Mouse (Mus musculus) megakaryocyte progenitor cell, adult 5-6 weeks (primary cell): ENCODE results near the gene Ptcd1. TPM values are rescaled to one million over a fixed set of nuclear protein-coding genes. Genes with fewer than 3 reads are reported as not detected.
"Not testable (repeated sequence)": the region's sequence is repeated elsewhere in the genome, so short reads cannot be mapped to it uniquely, and the experiment has no call there.

ENCODE experiments used
- ATAC-seq: replicated peaks from 2 replicates; pipeline ENCODE4 v1.8.0; 2016; ENCODE audit warnings: mild to moderate bottlenecking, moderate TSS enrichment, inconsistent platforms; ENCODE audit not compliant: poor library complexity
- total RNA-seq, 2 experiments: library from RNA; stranded (forward) in 1 of 2; stranded (reverse) in 1 of 2; fragments of 157-497, 149-512 nt in 1 of 2; fragments of 200-1000 nt in 1 of 2; gene quantifications; 2 replicates each; pipeline versions ENCODE4 v1.2.3 to v1.2.4; 2015 to 2017

The Ptcd1 gene
- total RNA-seq, 2 experiments from 2014 or later: 7.7 to 14.3 TPM

DNA sequence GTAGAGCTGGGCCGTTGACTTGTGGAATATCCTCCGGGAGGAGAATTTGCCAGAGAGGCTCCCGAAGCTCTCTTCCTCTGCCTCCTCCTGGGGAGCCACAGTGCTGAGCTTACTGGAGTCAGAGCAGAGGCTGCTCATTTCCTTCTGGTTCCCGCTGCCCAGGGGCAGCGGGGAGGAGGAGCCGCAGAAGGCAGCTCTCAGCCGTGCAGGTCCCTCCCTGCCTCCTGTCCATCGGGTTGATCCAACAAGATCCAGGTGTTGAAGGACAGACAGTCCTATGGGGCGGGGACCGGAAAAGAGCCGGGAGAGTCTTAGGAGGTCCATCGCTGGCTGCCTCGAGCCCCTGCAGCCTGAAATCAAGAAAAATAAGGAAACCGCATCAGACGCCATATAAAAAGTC is 1.7 kb downstream of the Ptcd1 start:
- no peak for ATAC-seq

DNA sequence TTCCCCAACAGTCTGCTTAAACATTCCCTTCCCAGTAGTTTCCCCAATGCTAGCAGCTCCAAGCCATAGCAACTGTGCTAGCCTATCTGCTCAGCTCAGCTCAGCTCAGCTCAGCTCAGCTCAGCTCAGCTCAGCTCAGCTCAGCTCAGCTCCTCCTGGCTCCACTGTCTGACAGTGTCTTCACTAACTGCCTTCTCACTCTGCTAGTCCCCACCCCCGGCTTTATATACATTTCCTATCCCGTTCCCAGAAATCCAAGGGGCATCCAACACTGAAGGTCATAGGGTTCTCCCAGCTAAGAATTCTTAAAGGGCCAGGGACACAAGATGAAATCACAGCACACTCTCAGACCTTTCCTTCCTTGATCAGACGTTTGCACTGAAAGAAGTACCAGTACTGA is 2.2 kb downstream of the Ptcd1 start:
- ATAC-seq: no peak

DNA sequence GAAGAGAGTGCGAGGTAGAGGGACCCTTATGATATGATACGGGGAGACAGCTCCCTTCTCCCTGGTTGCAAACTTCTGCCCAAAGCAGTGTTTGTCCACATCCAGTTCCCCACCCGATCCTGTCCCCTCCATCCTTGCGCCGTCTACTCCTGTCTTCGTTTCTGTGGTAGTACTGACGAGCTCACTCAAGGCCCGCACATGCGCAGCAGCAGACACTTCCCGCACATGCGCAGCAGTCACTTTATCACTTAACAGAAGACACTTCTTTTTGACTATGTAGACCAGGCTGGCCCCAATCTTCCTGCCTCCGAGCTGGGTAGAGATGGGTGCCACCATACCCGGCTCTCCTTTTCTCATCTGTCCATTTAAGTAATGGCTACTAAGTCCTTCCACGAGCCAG is 5.5 kb downstream of the Ptcd1 start:
- no peak for ATAC-seq

DNA sequence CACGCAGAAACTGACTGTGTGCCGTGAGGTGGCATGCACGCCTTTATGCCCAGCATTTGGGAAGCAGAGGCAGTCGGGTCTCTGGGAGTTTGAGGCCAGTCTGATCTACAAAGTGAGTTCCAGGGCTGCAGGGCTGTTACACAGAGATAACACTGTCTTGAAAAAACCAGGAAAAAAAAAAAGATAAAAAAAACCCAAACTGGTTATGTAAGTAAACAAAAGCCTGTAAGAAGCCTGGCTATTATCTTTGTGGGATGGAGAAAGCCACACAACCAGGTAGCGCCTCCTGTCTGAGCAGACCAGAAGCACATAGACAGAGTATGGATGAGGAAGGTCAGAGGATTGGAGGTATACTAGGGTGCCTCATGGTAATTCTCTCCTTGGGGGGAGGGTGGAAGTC is 14.2 kb downstream of the Ptcd1 start:
- peak; percentile 80 for ATAC-seq

DNA sequence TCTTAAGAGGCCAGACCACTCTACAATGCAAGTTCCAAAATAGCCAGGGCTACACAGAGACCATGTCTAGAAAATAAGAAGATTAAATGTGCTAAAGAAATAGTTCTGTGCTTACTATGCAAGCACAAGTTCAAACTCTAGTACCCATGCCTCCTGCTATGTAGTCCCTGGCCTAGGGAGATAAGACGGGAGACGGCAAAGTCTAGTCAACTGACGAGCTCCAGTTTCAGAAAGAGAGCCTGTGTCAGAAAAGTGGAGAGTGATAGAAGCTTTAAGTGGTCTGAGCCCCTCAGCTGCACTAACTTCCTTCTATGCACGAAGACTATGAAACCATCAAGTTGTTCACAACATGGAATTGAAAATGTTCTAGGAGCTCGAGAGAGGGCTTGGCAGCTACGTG is 17.6 kb downstream of the Ptcd1 start:
- peak; percentile 69 for ATAC-seq

GRCm38 (mm10) chr5:145147748-145148147 is 19.2 kb downstream of the Ptcd1 start:
- ATAC-seq: no peak

DNA sequence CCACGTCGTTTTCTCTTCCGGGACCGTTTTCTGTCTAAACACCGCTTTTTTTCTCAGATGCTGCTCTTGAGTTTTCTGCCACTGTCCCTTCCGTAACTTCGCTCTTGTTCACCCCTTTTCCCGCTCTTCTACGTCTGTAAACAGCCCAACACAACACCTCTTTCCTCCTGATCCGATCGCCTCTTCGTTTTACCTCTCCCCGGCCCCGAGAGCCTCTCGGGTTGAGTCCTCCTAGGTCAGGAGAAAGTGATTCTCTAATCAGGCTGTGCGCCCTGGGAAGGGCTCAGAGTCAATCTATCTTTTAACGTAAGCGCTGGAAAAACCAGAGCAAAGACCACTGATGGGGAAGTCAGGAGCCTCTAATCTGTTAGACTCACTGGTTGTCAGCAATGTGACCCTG is 26.3 kb downstream of the Ptcd1 start:
- peak; percentile 17 for ATAC-seq

DNA sequence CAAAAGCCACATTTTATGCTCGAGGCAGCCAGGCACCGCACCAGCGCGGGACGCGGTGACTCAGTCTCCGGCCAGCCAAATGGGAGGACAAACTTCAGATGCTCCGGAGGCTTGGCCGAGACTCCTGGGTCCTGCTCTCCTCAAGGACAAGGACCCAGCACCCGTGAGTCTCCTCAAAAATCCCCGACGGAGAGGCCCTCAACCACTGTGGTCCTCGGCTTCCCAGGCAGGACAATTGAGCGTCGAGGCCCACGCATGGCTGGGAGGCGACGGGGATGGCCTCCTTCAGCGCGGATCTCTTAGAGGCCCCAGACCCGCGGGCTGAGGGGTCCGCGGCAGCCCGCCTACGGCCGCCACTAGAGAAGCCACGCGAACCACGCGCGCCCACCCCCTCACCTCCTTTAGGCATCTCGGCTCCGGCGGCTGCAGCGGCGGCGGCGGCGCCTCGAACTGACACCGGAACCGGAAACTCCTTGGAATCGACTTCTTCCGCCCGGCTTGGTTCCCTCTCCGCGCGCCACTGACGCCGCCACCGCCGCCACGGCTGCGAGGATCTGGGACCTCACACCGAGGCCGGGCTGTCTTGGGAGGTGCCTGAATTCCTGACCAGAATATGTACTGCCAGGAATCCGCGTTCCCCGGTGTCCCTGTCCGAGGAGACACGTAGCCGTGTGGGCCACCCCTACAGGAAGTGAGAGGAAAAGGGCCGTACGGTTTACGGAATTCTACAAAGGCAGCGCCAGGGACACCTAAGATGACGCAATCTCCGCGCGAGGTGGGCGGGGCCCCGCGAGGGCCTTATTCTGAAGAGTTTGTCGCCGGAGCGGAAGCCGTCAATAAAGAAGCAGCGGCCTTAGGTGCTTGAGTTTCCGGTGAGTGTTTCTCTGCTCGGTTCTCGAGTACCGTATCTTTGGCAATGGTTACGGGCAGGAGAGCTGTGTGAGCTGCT is 27.1 kb downstream of the Ptcd1 start, which contains the start of the genes Pdap1 and Bud31:
Gene Pdap1, minus strand, starts transcription at position 668 of the 949 bp plus-strand sequence.
Gene Bud31, plus strand, starts transcription at position 792 of the 949 bp plus-strand sequence.
- ATAC-seq: peak; percentile 86

DNA sequence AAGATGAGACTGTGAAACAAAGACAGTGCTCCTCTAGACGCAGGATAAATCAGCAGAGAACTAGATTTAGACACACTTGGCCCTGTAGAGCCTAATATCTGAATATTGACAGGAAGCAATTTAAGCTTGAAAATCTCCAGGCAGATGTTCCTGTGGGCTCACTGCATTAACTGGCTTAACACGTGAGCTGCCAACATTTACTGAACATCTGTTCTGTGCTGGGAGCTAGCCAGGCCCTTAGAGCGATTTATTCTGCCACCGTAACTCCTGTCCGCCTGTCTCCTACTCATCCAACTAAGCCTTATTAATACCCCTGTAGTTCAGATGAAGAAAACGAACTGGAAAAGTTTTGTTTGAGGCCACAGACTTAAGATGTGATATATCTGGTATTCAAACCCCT is 28.1 kb downstream of the Ptcd1 start:
- ATAC-seq: no peak; the same call in 1 of the 2 replicates

DNA sequence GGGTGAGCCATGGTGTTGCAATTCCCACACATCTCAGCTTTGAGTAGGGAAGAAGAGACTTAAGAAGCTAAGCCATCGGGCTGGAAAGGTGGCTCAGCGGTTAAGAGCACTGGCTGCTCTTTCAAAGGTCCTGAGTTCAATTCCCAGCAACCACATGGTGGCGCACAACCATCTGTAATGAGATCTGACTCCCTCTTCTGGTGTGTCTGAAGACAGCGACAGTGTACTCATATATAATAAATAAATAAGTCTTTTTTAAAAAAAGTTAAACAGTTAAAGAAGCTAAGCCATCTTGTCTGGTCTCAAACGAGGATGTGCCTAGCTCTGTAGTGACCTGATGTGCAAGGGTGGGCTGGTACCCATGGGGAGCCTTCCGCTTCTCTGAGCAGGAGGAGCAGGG is 33.6 kb downstream of the Ptcd1 start:
- not testable (repeated sequence) for ATAC-seq

DNA sequence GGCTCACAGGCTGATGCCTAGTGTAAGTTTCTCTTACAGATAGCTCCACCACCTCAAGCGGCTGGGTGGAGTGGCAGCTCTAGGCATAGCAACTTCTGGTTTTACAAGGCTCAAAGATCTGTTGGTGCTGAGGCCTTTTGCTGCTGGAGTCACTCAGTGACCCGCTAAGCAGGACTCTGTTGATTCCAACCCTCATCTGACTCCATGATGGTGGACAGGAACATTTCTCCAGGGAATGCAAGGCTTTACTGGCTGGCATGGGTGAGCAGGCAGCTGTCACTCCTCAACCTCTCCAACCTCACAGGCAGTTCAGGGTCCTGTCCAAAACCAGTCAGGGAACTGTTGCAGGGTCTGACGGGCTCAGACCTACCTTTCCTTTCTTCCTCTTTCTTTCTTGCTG is 35.9 kb downstream of the Ptcd1 start:
- ATAC-seq: peak; percentile 24

GRCm38 (mm10) chr5:145130191-145130590 is 36.7 kb downstream of the Ptcd1 start:
- ATAC-seq: no peak

- ATAC-seq: not testable (repeated sequence)
Observed at GRCm38 (mm10) chr5:145129773-145130172, 37.1 kb downstream of the Ptcd1 start.

DNA sequence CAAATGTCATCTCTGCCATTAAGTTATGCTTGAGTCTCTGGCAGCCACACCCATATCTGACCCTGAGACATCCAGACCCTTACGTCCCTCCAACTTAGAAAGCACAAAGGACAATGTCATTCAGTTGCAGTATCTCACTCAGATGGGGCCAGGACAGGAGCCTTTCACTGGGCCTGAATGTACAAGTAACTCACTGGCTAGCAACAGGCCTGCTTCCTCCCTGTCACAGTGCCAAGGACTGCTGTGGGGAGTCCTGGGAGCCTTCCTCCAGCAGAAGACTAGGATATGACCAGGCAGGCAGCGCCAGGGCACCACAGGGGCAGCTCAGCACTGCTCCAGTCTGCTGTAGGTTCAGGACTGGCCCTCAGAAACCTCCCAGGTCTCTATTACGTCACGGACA is 37.8 kb downstream of the Ptcd1 start:
- no peak for ATAC-seq

DNA sequence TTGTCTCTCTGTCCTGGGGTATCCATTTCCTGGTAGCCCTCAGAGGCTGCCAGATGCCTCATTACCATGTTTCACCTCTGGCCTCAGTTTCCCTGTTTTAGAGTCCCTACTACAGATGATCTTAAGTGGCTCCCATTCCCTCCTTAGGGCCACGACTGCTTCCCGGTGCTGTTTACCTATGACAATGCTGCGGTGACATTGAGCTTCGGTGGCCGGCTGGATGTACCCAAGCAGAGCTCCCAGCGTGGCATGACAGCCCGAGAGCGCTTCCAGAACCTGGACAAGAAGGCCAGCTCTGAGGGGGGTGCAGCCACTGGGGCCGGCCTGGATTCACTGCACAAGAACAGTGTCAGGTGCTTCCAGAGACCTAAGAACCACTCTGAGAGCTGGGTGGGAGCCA is 40.3 kb downstream of the Ptcd1 start:
- ATAC-seq: no peak

- ATAC-seq: no peak
Observed at GRCm38 (mm10) chr5:145123396-145123795, 43.5 kb downstream of the Ptcd1 start.

- ATAC-seq: no peak
Observed at GRCm38 (mm10) chr5:145120921-145121320, 46.0 kb downstream of the Ptcd1 start.

DNA sequence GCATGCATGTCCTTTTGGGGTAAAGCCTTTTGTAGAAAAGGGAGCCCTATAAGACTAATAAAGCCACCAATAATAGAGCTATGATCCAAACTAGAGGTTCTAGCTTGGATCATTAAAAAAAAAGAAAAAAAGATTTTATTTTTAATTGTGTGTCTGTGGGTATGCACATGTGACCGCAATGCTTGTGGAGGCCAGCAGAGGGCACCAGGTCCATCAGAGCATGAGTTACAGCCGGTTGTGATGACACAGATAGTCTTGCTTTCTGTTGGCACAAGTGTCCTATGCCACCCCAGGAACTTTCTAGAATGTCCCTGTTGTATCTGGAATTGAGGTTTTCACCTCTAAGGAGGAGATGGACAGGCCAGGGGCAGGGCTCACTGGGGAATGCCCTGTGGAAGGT is 47.5 kb downstream of the Ptcd1 start:
- ATAC-seq: peak; percentile 38

DNA sequence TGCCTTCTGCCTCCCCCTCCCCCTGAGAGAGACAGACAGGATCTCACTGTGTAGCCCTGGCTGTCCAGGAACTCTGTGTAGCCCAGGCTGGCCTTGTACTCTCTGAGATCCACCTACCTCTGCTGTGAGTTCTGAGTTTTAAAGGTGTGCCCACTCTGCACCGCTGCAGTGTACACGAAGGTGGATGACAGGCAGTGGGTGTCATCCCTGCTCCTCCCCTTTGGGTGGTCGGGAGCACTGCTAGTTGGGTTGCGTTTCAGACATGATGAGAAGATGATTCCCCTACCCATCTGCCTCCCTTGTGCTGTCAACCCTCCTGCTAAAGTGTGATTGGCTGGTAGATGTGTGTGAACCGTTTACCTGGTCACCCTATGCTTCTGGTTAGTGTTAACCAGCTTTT is 48.4 kb downstream of the Ptcd1 start:
- no peak for ATAC-seq

DNA sequence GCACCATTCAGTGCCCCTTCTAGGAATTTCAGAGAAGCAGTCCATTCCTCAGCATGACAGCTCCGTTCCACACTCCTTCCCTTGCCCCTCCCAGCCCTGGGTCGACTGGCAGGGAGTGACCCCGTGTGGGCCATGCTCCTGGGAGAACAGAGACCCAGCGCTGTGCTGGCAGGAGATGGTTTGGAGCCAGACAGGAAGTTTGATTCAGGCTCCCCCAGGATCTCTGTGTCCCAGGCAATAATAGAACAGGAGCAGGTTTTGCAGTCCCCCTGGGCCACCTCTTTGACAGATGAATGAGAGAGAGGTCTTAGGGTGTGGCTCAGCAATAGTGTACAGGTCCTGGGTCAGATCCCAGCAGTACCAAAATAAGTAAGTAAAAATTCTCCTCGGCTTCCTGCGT is 48.9 kb downstream of the Ptcd1 start:
- no peak for ATAC-seq

- peak; percentile 39 for ATAC-seq
Observed at GRCm38 (mm10) chr5:145116916-145117315, 50.0 kb downstream of the Ptcd1 start.

DNA sequence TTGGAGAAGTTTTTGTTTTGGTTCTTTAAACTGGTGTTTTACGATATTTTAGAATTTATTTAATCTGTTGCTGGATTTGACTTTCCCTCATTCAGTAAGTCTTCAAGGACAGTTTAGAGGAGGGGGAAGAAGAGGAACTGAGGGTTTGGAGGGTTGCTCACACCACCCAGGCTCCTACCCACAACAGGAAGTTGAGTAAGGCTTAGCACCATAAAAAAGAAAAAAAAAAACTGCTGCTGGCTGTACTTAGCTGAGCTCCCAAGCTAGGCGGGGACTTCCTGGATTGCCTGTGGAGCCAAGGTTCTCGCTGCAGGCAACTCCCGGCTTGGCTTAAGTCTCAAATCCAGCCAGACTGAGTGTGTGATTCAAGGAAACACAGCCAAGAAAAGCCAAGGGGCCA is 50.6 kb downstream of the Ptcd1 start:
- ATAC-seq: peak; percentile 56

DNA sequence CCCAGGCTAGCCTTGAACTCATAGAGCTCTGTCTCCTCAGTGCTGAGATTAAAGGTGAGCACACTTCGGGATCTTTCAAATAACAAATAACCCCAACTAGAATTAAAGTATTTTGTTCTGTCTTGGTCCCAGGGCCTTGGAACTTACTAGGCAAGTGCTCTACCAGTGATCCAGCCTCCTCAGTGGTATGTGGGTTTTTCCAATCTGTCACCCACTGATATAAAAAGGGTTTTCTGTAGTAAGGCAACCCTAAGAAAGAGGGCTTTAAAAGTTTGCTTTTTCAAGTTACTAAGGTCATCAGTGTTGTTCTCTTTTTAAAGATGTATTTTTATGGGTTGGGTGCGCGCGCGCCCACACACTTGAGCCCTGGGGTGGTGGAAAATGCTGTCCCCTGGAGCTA is 51.2 kb downstream of the Ptcd1 start:
- ATAC-seq: no peak
